Mouse (Mus musculus): ENCODE data around the gene Itgam.

Itgam gene

GRCm38 (mm10) chr7:128056917-128057444, 5.5 kb upstream of the Itgam start:
- DNase-seq (ENCODE audit: low spot score in 2 of 2), result no peak

GRCm38 (mm10) chr7:128057860-128058259, 4.6 kb upstream of the Itgam start:
- DNase-seq (ENCODE audit: low spot score in 2 of 2), result no peak

GRCm38 (mm10) chr7:128058576-128058975, 3.9 kb upstream of the Itgam start:
- no peak for DNase-seq (ENCODE audit: low spot score in 2 of 2)

- DNase-seq (ENCODE audit: low spot score in 2 of 2), result no peak
These were observed 3.3 kb upstream of the Itgam start for GRCm38 (mm10) chr7:128059091-128059490.

- peak in 1 of 2 experiments; percentile 1 for DNase-seq (ENCODE audit: low spot score in 2 of 2)
These were observed 856 bp downstream of the Itgam start for GRCm38 (mm10) chr7:128063211-128063781.

GRCm38 (mm10) chr7:128065547-128065946, 3.1 kb downstream of the Itgam start:
- DNase-seq (ENCODE audit: low spot score in 2 of 2), result no peak

GRCm38 (mm10) chr7:128067847-128068246, 5.4 kb downstream of the Itgam start:
- DNase-seq (ENCODE audit: low spot score in 2 of 2), result no peak

GRCm38 (mm10) chr7:128069844-128070243, 7.4 kb downstream of the Itgam start:
- DNase-seq (ENCODE audit: low spot score in 2 of 2), result no peak

- peak in 1 of 2 experiments; percentile 15 for DNase-seq (ENCODE audit: low spot score in 2 of 2)
These were observed 9.4 kb downstream of the Itgam start for GRCm38 (mm10) chr7:128071816-128072215.

- DNase-seq (ENCODE audit: low spot score in 2 of 2), result no peak
These were observed 17.6 kb downstream of the Itgam start for GRCm38 (mm10) chr7:128080012-128080411.

- no peak for DNase-seq (ENCODE audit: low spot score in 2 of 2)
These were observed 26.7 kb downstream of the Itgam start for GRCm38 (mm10) chr7:128089141-128089540.

- DNase-seq (ENCODE audit: low spot score in 2 of 2), result no peak
These were observed 35.7 kb downstream of the Itgam start for GRCm38 (mm10) chr7:128098135-128098534.

GRCm38 (mm10) chr7:128100742-128101357, 38.4 kb downstream of the Itgam start:
- no peak for DNase-seq (ENCODE audit: low spot score in 2 of 2)

- DNase-seq (ENCODE audit: low spot score in 2 of 2), result no peak
These were observed 42.8 kb downstream of the Itgam start for GRCm38 (mm10) chr7:128105246-128105645.

- DNase-seq (ENCODE audit: low spot score in 2 of 2), result no peak
These were observed 45.0 kb downstream of the Itgam start for GRCm38 (mm10) chr7:128107462-128107861.

- no peak for DNase-seq (ENCODE audit: low spot score in 2 of 2)
These were observed 47.9 kb downstream of the Itgam start for GRCm38 (mm10) chr7:128110314-128110713.

- DNase-seq (ENCODE audit: low spot score in 2 of 2), result no peak
These were observed 49.7 kb downstream of the Itgam start for GRCm38 (mm10) chr7:128112131-128112530.

GRCm38 (mm10) chr7:128114371-128115105, 52.1 kb downstream of the Itgam start:
- DNase-seq (ENCODE audit: low spot score in 2 of 2), result no peak

GRCm38 (mm10) chr7:128115211-128115958, 52.9 kb downstream of the Itgam start:
- DNase-seq (ENCODE audit: low spot score in 2 of 2), result no peak

- no peak for DNase-seq (ENCODE audit: low spot score in 2 of 2)
These were observed 54.0 kb downstream of the Itgam start for GRCm38 (mm10) chr7:128116396-128116795.

GRCm38 (mm10) chr7:128119726-128120490, 57.5 kb downstream of the Itgam start:
- no peak for DNase-seq (ENCODE audit: low spot score in 2 of 2)
